Mouse (Mus musculus) 3134 (cell line): ENCODE data around the gene Abcb11.
"Not testable (repeated sequence)": the region's sequence is repeated elsewhere in the genome, so short reads cannot be mapped to it uniquely, and the experiment has no call there.

Source experiments
- DNase-seq: peaks from one replicate; pipeline ENCODE4 v3.0.0-alpha.2; 2011; ENCODE audit warnings: low spot score; ENCODE audit not compliant: insufficient read length; ENCODE audit errors: extremely low read depth

The Abcb11 gene

GRCm38 (mm10) chr2:69342496-69343221 lies at the start of gene Abcb11:
Gene Abcb11 (minus strand): TSS chr2:69342616.
- DNase-seq: no peak

GRCm38 (mm10) chr2:69386118-69386871 lies 43.9 kb upstream of the Abcb11 start:
- no peak for DNase-seq

DNA sequence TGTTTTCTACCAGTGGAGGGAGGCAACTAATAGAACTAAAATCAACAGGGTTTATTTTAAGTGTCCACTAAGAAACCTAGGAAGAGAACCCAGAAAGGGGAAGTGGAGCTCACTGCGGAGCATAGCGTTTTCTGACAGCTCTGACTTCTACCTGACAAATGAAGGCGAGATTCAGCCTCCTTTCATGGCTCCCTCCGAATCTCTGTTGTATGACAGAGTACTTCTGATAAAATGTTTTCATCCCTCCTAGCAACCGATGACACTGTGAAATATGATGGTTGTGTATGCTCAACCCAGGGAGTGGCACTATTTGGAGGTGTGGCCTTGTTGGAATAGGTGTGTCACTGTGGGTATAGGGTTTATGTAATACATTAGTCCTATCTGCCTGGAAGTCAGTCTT lies 40.4 kb upstream of the Abcb11 start:
- no peak for DNase-seq

DNA sequence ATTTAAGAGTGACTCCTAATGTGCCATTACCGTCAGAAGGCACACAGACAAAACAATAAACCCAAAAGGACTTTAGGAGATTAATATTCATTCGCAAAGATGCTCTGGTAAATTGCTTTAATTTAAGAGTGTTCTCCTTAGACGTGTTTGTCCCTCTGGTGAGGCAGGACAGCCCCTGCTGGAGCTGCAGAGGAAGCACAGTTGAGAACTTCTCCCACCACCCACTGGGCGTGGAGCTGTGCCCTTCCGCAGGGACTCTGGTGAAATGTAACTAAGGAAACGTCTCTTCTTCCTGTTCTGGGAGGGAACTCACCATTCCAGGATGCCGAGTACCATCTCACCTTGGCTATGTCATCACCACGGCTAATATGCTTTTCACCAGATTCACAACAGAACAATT lies 39.3 kb upstream of the Abcb11 start:
- peak; percentile 49 for DNase-seq

- peak; percentile 85 for DNase-seq
These were observed 37.9 kb upstream of the Abcb11 start, which contains the start of gene Dhrs9 for GRCm38 (mm10) chr2:69380281-69380680. Gene Dhrs9 (plus strand): TSS chr2:69380445.

- DNase-seq: peak; percentile 45
These were observed 37.4 kb upstream of the Abcb11 start for GRCm38 (mm10) chr2:69379801-69380200.

- peak; percentile 29 for DNase-seq
These were observed 34.4 kb upstream of the Abcb11 start for GRCm38 (mm10) chr2:69376780-69377179.

GRCm38 (mm10) chr2:69365275-69365674 lies 22.9 kb upstream of the Abcb11 start:
- no peak for DNase-seq

DNA sequence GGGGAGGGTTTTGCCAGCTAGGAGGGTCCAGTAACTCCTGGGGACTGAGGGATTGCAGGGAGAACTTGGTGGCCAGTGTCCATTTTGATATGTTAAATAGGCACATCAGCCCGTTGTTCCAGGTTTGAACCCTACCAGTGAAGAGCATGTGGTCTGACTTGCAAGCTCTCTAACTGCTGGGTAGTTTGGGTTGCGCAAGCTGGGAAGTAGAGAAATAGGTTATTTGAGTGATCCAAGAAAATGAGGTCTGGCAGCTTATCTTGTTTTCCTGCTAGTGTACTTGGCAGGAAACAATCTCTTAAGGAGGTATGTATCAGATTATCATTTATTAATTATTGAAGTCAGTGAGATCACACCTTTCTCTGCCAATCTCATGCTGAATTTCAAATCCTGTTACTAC lies 22.4 kb upstream of the Abcb11 start:
- DNase-seq: no peak

DNA sequence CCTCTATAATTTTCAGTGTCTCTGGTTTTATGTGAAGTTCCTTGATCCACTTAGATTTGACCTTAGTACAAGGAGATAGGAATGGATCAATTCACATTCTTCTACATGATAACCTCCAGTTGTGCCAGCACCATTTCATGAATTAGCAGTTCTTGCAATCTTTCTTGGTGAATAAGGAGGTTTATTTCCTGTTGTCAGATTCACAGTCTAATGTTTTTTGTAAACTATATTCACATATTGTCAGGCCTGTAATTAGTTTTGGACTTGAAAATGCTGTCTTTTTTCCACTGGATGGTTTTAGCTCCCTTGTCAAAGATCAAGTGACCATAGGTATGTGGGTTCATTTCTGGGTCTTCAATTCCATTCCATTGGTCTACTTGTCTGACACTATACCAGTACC lies 13.0 kb upstream of the Abcb11 start:
- not testable (repeated sequence) for DNase-seq

- DNase-seq: no peak
These were observed 910 bp downstream of the Abcb11 start for GRCm38 (mm10) chr2:69341506-69341905.

GRCm38 (mm10) chr2:69331523-69331922 lies 10.9 kb downstream of the Abcb11 start:
- DNase-seq: not testable (repeated sequence)

DNA sequence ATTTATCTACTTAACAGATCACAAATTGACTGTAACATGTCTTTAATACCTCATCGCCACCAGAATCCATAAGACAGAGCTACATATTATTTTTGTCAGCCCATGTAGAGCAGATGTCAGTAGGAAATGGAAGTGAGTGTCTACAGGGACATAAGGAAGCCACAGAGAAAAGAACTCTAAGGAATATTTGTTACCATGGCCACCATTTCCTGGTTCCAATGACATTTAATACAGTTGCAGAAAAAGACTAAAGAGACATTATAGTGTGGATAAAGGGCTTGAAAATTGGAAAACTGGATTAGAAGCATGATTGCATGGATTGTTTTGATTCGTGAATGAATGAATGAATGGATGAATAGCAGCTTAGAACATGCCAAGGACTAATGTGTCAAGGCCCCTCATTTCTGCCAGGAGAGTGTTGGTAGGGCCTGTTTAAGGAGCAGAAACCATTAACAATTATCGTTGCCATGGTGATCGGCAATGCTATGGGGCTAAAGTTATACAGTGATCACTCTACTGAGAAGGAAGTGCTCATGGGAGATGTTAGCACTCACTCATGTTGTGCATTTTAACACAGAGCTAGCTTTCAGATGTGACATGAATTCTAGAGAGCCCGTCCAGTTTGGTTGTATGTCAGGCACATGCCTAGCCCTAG lies 13.8 kb downstream of the Abcb11 start:
- no peak for DNase-seq

- peak; percentile 28 for DNase-seq
These were observed 17.3 kb downstream of the Abcb11 start for GRCm38 (mm10) chr2:69324881-69325660.

- peak; percentile 45 for DNase-seq
These were observed 19.4 kb downstream of the Abcb11 start for GRCm38 (mm10) chr2:69323018-69323417.

DNA sequence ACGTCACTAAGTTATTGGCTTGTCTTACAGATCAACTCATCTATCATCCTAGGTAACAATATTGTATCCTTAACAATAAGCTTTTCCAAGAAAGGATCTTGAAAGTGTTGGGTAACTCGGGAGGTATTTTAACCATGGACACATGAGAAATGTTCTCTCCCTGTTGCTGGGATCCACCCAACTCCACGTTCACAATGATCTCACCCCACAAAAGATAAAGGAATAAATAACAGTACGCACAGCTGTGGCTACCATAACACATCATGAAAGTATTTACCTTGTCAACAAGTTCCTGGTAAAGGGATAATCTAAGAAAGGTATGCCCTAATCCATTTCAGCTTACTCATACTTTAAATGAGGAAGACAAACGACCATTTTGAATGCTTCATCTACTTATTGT lies 21.0 kb downstream of the Abcb11 start:
- DNase-seq: no peak

- DNase-seq: no peak
These were observed 31.1 kb downstream of the Abcb11 start for GRCm38 (mm10) chr2:69311337-69311736.

- DNase-seq: no peak
These were observed 34.3 kb downstream of the Abcb11 start for GRCm38 (mm10) chr2:69308136-69308535.

- DNase-seq: not testable (repeated sequence)
These were observed 41.8 kb downstream of the Abcb11 start for GRCm38 (mm10) chr2:69300568-69300967.

GRCm38 (mm10) chr2:69294508-69294907 lies 47.9 kb downstream of the Abcb11 start:
- no peak for DNase-seq

- DNase-seq: peak; percentile 78
These were observed 53.4 kb downstream of the Abcb11 start for GRCm38 (mm10) chr2:69288989-69289388.
